Mouse (Mus musculus) bone marrow macrophage, adult 2 months (primary cell): Measurements from ENCODE around the gene Stk40. TPM values are rescaled to one million over a fixed set of nuclear protein-coding genes. Genes with fewer than 3 reads are reported as not detected.
"Not testable (repeated sequence)": the region's sequence is repeated elsewhere in the genome, so short reads cannot be mapped to it uniquely, and the experiment has no call there.

ENCODE experiments used
- H3K27ac ChIP-seq: 2 replicates; pipeline ENCODE4 v1.5.1; 2012; ENCODE audit warnings: low read depth, low read length; ENCODE audit not compliant: insufficient read depth
- H3K4me1 ChIP-seq: 2 replicates; pipeline ENCODE4 v1.6.1; 2012; ENCODE audit warnings: low read length; ENCODE audit not compliant: control insufficient read depth, insufficient read depth
- H3K4me3 ChIP-seq: 2 replicates; pipeline ENCODE4 v1.5.1; 2012; ENCODE audit warnings: mild to moderate bottlenecking, low read length, moderate library complexity; ENCODE audit not compliant: insufficient read depth
- CTCF ChIP-seq: IDR thresholded peaks from 2 replicates; pipeline ENCODE4 v1.5.1; 2012; ENCODE audit warnings: low read depth, mild to moderate bottlenecking, low read length, moderate library complexity
- POLR2A ChIP-seq: IDR thresholded peaks from 2 replicates; pipeline ENCODE4 v1.6.1; 2012; ENCODE audit warnings: mild to moderate bottlenecking, low read depth, low read length, borderline replicate concordance
- polyA plus RNA-seq: library from polyadenylated mRNA; stranded (reverse); fragments of >200 nt; gene quantifications from 2 replicates; pipeline ENCODE4 v1.2.4, GENCODE M21; 2012; ENCODE audit not compliant: missing spikeins, insufficient read depth, insufficient read length

The Stk40 gene
- polyA plus RNA-seq, 1 experiment, result 26.5 TPM

DNA sequence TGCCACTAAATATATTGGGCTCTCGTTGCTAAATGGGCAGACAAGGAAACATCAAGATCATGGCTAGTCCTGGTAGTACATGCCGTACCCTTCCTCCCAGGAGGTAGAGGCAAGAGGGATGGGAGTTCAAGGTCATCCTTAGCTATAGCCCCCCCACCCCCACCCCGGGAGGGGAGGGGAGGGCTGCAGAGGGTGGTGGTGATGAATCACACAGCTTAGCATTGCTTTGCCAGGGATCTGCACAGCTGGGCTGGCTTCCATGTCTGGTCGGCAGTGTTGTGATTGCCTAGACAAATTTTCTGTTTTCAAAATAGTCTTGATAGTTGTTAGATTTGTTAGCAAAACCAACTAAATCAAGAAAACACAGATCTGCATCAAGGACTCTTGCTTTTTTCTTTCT is 24.5 kb upstream of the Stk40 start:
- no peak overlapping the region for H3K27ac ChIP-seq
- H3K4me3 ChIP-seq, result no peak overlapping the region
- no peaks in the 10 kb centered on the region for H3K4me1 ChIP-seq
- no peak for TF ChIP-seq CTCF
- no peak for TF ChIP-seq POLR2A

DNA sequence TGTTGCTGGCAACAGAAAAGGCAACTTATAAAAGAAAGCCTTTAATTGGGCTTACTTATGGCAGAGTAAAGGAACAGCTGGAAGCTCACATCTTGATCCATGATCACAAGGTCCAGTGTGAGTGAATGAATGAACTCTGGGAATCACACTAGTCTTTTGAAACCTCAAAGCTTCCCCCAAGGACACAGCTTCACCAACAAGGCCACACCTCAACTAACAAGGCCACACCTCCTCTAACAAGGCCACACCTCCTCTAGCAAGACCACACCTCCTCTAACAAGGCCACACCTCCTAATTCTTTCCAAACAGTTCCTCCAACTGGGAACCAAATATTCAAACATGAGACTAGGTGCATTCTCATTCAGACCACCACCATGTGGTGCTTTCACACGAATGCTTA is 22.2 kb upstream of the Stk40 start:
- H3K4me1 ChIP-seq, result peaks cover 4% of the 10 kb centered on the region; the same call in 1 of the 2 replicates
- TF ChIP-seq POLR2A, result no peak
- TF ChIP-seq CTCF, result no peak
- no peak overlapping the region for H3K27ac ChIP-seq
- H3K4me3 ChIP-seq, result no peak overlapping the region

DNA sequence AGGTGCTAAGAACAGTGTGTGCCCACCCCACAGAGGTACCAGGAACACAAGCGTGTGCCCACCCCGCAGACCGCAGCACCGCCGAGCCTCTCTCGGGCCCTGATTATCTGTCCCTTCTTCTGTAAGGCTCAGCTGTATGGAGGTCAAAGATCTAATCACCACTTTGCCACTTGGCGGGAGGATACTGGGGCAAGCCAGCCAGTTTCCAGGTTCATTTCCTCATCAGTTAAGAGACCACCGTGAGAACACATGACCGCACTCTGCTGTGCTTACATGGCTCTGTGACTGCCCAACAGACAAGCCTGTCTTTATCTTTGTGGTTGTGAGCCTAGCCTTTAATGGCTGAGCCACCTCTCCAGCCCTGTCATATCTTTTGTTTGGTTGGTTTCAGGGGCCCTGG is 20.7 kb upstream of the Stk40 start:
- no peak overlapping the region for H3K27ac ChIP-seq
- TF ChIP-seq CTCF, result no peak
- no peak for TF ChIP-seq POLR2A
- H3K4me3 ChIP-seq, result no peak overlapping the region

DNA sequence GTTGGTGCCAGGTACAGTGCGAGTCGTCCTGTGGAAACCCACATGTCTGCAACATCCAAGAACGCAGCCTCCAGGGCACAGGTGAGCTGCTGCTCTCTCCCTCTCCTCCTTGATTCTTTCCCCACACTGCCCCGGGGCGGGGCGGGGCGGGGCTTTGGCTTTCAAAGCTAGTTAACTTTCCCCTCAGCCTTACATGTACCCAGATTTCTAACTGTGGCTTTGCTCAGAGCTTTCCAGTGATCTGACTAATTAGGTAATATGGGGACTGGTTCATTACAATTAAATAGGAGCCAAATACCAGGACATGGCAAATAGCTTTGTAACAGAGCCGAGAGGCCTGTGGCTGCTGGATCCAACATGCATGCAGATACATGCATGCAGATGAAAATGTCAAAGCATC is 19.4 kb upstream of the Stk40 start:
- peaks cover 10% of the 10 kb centered on the region; the same call in 1 of the 2 replicates for H3K4me1 ChIP-seq
- TF ChIP-seq CTCF (no peak), POLR2A (no peak)
- H3K4me3 ChIP-seq, result no peak overlapping the region
- no peak overlapping the region for H3K27ac ChIP-seq

More for the DNA sequence above, 20.7 kb upstream of the Stk40 start:
- H3K4me1 ChIP-seq, result peaks cover 10% of the 10 kb centered on the region; the same call in 1 of the 2 replicates

GRCm38 (mm10) chr4:126085996-126086576 is 17.7 kb upstream of the Stk40 start:
- TF ChIP-seq CTCF (peak; percentile 56; the same call in 1 of the 2 replicates), POLR2A (no peak)
- H3K4me3 ChIP-seq, result no peak overlapping the region
- peak overlapping the region; percentile 51 for H3K27ac ChIP-seq
- peaks cover 10% of the 10 kb centered on the region; the same call in 1 of the 2 replicates for H3K4me1 ChIP-seq

DNA sequence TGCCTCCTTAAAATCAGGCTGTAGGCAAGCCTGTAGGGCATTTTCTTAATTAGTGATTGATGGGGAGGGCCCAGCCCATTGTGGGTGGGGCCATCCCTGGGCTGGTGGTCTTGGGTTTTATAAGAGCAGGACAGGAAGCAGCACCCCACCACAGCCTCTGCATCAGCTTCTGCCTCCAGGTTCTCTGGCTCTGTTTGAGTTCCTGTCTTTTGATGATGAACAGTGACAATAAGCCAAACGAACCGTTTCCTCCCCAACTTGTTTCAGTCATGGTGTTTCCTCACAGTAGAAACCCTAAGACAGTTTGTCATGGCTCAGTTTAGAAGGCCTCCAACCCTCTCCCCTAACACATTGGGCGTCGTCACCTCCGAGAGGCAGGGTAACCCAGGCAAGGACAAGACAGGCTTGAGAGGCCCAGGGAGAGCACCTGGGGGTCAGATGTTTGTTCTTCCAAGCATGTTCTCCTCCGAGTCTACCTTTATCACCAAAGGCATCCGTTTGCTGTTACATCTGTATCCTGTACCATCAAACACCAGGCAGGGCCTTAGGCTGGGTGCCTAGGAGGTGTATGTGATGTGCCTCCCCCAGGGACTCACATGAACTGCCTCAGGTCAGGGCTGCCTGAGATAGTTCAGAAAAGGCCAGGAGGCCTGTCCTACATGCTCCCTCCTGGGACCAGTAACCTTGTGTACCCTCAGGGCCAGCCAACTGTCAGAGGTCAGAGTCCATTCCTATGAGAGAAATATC is 13.5 kb upstream of the Stk40 start:
- no peak overlapping the region for H3K27ac ChIP-seq
- H3K4me3 ChIP-seq, result no peak overlapping the region
- H3K4me1 ChIP-seq, result peaks cover 10% of the 10 kb centered on the region; the same call in 1 of the 2 replicates
- TF ChIP-seq CTCF (no peak), POLR2A (no peak)

GRCm38 (mm10) chr4:126090848-126091124 is 13.0 kb upstream of the Stk40 start:
- Histone ChIP-seq H3K27ac (no peak overlapping the region), H3K4me3 (no peak overlapping the region), H3K4me1 (peaks cover 10% of the 10 kb centered on the region; the same call in 1 of the 2 replicates)
- TF ChIP-seq POLR2A, result no peak
- TF ChIP-seq CTCF, result no peak

DNA sequence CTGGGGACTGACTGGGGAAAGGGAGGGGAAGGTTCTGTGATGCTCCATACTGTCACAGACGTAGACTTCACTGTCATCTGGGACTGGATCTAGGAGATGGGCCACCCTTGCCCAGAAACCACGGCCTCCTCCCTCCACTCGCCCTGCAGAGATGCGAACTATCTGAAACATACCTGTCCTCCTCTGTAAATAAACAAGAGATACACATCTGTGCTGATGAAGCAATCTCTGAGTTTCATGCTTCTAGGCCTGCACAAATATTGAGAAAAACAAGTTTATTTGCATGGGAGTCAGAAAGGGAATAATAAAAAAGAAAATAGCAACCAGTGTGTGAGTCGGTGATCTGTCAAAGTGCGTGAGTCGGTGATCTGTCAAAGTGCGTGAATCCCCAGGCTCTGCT is 11.9 kb upstream of the Stk40 start:
- no peak for TF ChIP-seq POLR2A
- TF ChIP-seq CTCF, result no peak
- H3K27ac ChIP-seq, result no peak overlapping the region

GRCm38 (mm10) chr4:126095622-126096430 is 7.9 kb upstream of the Stk40 start:
- not testable (repeated sequence) for H3K4me3 ChIP-seq

More for the DNA sequence above, 11.9 kb upstream of the Stk40 start:
- Histone ChIP-seq H3K4me1 (peaks cover 3% of the 10 kb centered on the region; the same call in 1 of the 2 replicates), H3K4me3 (no peak overlapping the region)

More at GRCm38 (mm10) chr4:126095622-126096430, 7.9 kb upstream of the Stk40 start:
- peaks cover 13% of the 10 kb centered on the region for H3K4me1 ChIP-seq
- H3K27ac ChIP-seq, result not testable (repeated sequence)
